Mouse (Mus musculus) limb, embryonic 12.5 days (tissue): ENCODE results near the gene Ednra. TPM values are rescaled to one million over a fixed set of nuclear protein-coding genes. Genes with fewer than 3 reads are reported as not detected.

ENCODE experiments used
- ATAC-seq: fragments of 200-750 bp; cut with Nextera tagmentation; 2 replicates; pipeline ENCODE4 v1.8.0; 2017; ENCODE audit warnings: low read depth, moderate TSS enrichment; ENCODE audit not compliant: insufficient number of reproducible peaks, insufficient read depth, low FRiP score, low TSS enrichment
- H3K27ac ChIP-seq: fragments of 300-500 bp; sonication (generic); 2 replicates; pipeline ENCODE4 v1.5.1; 2016; ENCODE audit warnings: mild to moderate bottlenecking, moderate library complexity
- H3K27me3 ChIP-seq: fragments of 300-500 bp; sonication (generic); 2 replicates; pipeline ENCODE4 v1.6.1; 2016; ENCODE audit warnings: mild to moderate bottlenecking, moderate library complexity
- H3K36me3 ChIP-seq: fragments of 300-500 bp; sonication (generic); 2 replicates; pipeline ENCODE4 v1.6.1; 2016; ENCODE audit warnings: mild to moderate bottlenecking, moderate library complexity
- H3K4me1 ChIP-seq: fragments of 300-500 bp; sonication (generic); replicated peaks from 2 replicates; pipeline ENCODE4 v1.6.1; 2016
- H3K4me2 ChIP-seq: fragments of 300-500 bp; sonication (generic); 2 replicates; pipeline ENCODE4 v1.6.1; 2016; ENCODE audit warnings: mild to moderate bottlenecking, moderate library complexity
- H3K4me3 ChIP-seq: fragments of 300-500 bp; sonication (generic); replicated peaks from 2 replicates; pipeline ENCODE4 v1.5.1; 2016; ENCODE audit warnings: mild to moderate bottlenecking
- H3K9ac ChIP-seq: fragments of 300-500 bp; sonication (generic); replicated peaks from 2 replicates; pipeline ENCODE4 v1.6.1; 2016; ENCODE audit warnings: mild to moderate bottlenecking, moderate library complexity
- H3K9me3 ChIP-seq: fragments of 300-500 bp; sonication (generic); 2 replicates; pipeline ENCODE4 v1.6.1; 2016; ENCODE audit warnings: mild to moderate bottlenecking, moderate library complexity
- WGBS: fragments of 180-500 bp; shearing (Covaris S2); methylation state at CpG from one replicate; pipeline ENCODE4 v1.1.7; 2016; 5-methylcytosine and 5-hydroxymethylcytosine counted together
- polyA plus RNA-seq: library from polyadenylated mRNA; unstranded; fragments of >200 nt; fragmentation: Nextera tagmentation; extraction: Ambion mirVana; gene quantifications from 2 replicates; pipeline ENCODE4 v1.2.1, GENCODE M21; 2016

Ednra gene
- polyA plus RNA-seq, 1 experiment from 2014 or later = 43.5 TPM

DNA sequence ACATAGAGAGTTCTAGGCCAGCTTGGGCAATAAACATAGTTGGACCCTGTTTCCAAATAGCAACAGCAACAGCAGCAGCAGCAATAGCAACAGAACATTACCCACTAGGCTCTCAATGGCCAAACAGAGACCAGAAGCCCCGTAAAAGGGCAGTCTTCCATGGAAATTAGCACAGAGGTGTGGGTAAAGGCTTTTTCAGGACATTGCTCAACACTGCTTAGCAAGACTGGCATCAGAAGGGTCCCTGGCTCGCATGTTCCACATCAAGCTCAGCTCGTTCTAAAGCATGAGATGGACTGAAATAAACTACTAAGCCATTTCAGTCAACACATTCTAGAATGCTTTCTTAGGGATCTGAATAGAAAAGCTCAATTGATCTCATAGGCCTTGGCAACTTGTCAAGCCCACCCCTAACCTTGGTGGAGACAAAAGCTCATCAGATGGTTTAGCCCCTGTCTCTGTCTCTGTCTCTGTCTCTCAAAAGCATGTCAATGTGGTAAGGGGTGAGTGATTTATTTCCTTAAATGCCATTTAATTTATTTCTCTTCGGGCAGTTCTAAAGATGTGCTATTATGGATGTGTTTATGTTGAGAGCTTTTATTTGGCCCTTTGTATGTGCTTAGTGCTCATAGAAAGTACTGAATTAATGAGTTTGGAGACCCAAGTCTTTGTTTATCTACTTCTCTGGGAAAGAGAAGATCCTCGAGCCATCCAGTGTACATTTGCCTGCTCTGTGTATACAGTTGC lies 84.0 kb downstream of the Ednra start:
- Histone ChIP-seq H3K9ac (no peak overlapping the region), H3K27me3 (no peaks in the 10 kb centered on the region), H3K4me3 (no peak overlapping the region), H3K27ac (no peak overlapping the region), H3K4me2 (no peak overlapping the region), H3K4me1 (no peaks in the 10 kb centered on the region), H3K36me3 (no peaks in the 10 kb centered on the region), H3K9me3 (no peaks in the 10 kb centered on the region)
- 67% methylated on average over 5 of the region's 5 CpGs for WGBS
- no peak for ATAC-seq

DNA sequence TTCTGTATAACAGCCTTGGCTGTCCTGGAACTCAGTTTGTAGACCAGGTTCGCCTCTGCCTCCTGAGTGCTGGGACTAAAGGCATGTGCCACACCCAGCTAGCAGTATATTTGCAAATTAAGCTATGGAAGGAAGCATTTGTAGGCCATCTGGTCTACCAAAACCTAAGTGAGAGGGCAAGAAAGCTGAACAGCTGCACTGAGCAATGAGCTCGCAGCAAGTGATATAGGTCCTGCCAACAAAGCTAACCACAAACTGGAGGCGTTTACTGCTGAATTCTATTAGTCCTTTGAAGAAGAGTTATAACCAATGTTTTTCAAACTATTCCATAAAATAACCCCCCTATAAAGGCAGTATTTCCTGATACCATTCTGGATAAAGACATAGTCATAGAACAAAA lies 86.7 kb downstream of the Ednra start:
- Histone ChIP-seq H3K9me3 (no peaks in the 10 kb centered on the region), H3K4me2 (no peak overlapping the region), H3K27ac (no peak overlapping the region), H3K4me1 (peaks cover 3% of the 10 kb centered on the region; the same call in 1 of the 2 replicates), H3K27me3 (no peaks in the 10 kb centered on the region), H3K36me3 (no peaks in the 10 kb centered on the region), H3K9ac (no peak overlapping the region), H3K4me3 (no peak overlapping the region)
- 74% methylated on average over 3 of the region's 3 CpGs for WGBS
- no peak for ATAC-seq

DNA sequence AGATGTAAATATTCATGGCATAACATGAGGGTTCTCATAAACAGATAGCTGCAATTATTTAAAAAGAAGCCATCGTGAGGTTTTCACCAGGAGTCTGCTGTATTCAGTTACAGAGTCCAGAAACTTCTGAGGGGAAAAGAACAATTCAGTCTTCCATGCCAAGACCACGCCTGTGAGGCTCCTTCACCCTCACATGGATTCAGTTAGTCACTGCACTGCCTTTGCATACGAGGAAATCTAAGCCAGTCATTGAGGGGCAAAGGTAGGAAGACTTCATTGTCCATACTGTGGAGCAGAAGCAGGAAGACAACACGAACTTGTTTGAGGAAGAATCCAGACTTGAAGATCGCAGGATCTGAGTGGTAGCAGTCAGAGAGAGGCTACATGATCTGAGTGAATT lies 90.2 kb downstream of the Ednra start:
- H3K4me1 ChIP-seq = peaks cover 9% of the 10 kb centered on the region; the same call in 1 of the 2 replicates
- H3K9ac ChIP-seq = no peak overlapping the region
- no peak overlapping the region for H3K4me3 ChIP-seq
- H3K4me2 ChIP-seq = no peak overlapping the region
- ATAC-seq = no peak
- WGBS = 68% methylated on average over 5 of the region's 5 CpGs
- no peaks in the 10 kb centered on the region for H3K27me3 ChIP-seq
- H3K27ac ChIP-seq = no peak overlapping the region
- no peaks in the 10 kb centered on the region for H3K36me3 ChIP-seq
- H3K9me3 ChIP-seq = no peaks in the 10 kb centered on the region

DNA sequence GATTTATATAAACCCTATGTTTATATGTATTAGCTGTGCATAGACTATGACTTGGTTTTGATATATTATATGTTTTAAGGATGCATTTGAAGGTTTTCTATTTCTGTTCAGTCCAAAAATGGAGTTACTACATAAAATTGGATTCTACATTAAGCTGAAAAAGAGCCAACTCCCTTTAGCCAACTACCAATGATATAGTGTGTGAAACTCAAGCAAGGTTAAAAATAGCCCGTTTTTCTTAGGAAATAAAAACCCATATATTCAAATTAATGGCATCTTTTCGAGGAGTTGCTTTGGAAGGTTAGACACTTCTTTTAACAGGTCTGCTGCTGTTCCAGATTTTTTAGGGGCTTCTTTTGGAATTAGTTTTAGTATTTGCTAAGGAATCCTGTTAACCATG lies 91.1 kb downstream of the Ednra start:
- H3K4me3 ChIP-seq = no peak overlapping the region
- 66% methylated on average over 2 of the region's 2 CpGs for WGBS
- no peaks in the 10 kb centered on the region for H3K36me3 ChIP-seq
- H3K4me1 ChIP-seq = peaks cover 9% of the 10 kb centered on the region; the same call in 1 of the 2 replicates
- no peak overlapping the region for H3K9ac ChIP-seq
- H3K4me2 ChIP-seq = no peak overlapping the region
- H3K27me3 ChIP-seq = no peaks in the 10 kb centered on the region
- no peak for ATAC-seq
- no peak overlapping the region for H3K27ac ChIP-seq
- H3K9me3 ChIP-seq = no peaks in the 10 kb centered on the region

DNA sequence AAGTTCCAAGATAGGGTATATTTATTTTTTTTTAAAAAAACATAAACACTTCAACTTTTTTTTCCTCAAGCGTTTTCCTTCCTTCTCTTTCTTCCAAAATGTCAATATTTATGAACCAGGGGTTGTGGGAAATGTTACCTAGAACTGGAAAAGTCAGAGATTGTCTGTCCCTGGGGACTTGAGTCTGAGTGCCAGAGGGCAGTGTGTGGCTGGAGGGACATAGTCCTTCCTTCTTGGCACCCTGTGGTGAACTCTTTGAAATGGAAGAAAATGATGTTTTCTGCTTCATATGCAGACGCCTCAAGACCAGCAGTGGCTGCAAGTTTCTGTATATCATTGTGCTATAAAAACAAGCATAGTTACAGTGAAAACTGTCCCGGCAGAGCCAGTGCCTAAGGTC lies 93.6 kb downstream of the Ednra start:
- H3K4me3 ChIP-seq = no peak overlapping the region
- ATAC-seq = no peak
- H3K36me3 ChIP-seq = no peaks in the 10 kb centered on the region
- H3K27me3 ChIP-seq = no peaks in the 10 kb centered on the region
- H3K4me1 ChIP-seq = peaks cover 9% of the 10 kb centered on the region; the same call in 1 of the 2 replicates
- no peak overlapping the region for H3K9ac ChIP-seq
- WGBS = 48% methylated on average over 3 of the region's 3 CpGs
- H3K27ac ChIP-seq = no peak overlapping the region
- no peaks in the 10 kb centered on the region for H3K9me3 ChIP-seq
- no peak overlapping the region for H3K4me2 ChIP-seq

DNA sequence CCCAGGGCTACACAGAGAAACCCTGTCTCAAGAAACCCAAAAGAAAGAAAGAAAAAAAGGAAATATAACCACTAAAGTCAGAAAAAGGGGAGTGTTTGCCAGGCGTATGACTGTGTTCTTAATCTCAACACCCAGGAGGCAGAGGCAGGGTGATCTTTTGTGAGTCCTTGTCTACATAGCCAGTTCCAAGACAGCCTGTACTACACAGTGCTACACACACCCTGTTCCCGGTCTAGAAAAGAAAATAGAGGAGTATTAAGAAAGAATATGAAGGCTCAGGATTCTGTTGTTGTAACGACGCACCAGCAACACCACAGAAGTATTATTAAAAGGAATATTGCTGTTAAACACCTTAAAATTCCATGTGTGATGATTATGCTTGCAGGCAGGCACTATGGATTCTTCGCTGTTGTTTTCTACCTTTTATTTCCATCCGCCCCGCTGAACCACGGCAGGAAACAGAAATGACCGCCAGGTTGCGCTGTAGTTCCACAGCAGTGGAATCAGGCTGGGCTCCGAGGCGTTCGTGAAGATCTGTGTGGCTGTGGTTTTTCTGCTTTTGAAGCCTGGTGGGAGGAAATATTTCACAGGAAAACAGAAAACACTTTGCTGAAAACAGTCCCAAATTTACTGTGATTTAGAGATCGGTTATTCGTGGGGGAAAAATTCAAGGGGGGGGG lies 94.3 kb downstream of the Ednra start:
- ATAC-seq = no peak; the same call in 1 of the 2 replicates
- WGBS = 17% methylated on average over 15 of the region's 15 CpGs

DNA sequence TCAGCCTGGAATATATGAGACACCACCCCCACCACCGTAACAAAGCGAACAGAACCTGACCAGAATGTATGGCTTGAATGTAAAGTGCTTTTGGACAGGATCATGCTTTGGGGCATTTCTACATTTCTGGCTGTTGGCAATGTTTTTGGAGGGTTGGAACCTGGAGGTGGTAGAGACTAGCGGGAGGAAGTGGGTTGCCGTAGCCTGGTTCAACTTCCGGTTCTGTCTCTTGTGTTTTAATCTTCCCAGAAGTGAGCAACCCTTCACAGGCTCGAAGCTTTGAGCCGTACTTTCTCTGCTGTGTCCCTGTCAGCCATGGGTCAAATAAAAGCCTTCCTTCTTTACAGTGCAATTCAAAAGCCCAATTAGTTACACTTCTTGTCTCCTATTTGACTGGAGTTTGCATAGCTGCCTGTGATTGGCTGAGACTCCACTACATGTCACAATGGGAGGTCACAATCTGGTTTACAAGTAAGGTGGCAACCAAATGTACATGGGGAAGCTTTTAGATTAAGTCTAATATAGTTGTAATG lies 100.5 kb downstream of the Ednra start:
- Histone ChIP-seq H3K36me3 (no peaks in the 10 kb centered on the region), H3K27me3 (no peaks in the 10 kb centered on the region), H3K27ac (no peak overlapping the region), H3K4me1 (no peaks in the 10 kb centered on the region), H3K4me2 (no peak overlapping the region), H3K9me3 (no peaks in the 10 kb centered on the region), H3K4me3 (no peak overlapping the region), H3K9ac (no peak overlapping the region)
- ATAC-seq = no peak
- WGBS = 85% methylated on average over 7 of the region's 7 CpGs

More for the DNA sequence above, 94.3 kb downstream of the Ednra start:
- Histone ChIP-seq H3K36me3 (no peaks in the 10 kb centered on the region), H3K9me3 (no peaks in the 10 kb centered on the region), H3K27ac (no peak overlapping the region), H3K9ac (no peak overlapping the region), H3K4me1 (peaks cover 9% of the 10 kb centered on the region; the same call in 1 of the 2 replicates), H3K4me2 (no peak overlapping the region), H3K4me3 (no peak overlapping the region), H3K27me3 (no peaks in the 10 kb centered on the region)

DNA sequence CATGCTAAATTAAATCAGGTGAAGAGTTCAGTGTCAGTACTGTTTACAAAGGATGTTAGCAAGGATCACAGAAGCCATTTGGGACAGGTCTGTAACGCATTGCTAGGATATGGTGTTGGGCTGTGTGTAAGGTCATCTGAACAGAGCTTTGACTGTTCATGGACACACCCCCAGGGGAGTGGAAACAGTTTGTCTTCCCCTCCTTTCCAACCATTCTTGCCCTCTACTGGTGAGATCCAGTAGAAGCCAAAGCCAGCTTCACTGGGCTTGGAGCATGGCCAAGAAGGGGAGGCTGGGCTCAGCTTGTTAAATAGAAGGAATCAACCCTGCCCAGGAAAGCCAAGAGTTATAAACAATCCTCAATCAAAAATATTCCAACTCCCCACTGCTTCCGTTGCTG lies 106.3 kb downstream of the Ednra start:
- H3K36me3 ChIP-seq = no peaks in the 10 kb centered on the region
- H3K4me3 ChIP-seq = no peak overlapping the region
- H3K9ac ChIP-seq = no peak overlapping the region
- H3K27ac ChIP-seq = no peak overlapping the region
- no peak for ATAC-seq
- H3K27me3 ChIP-seq = no peaks in the 10 kb centered on the region
- WGBS = 62% methylated on average over 2 of the region's 2 CpGs
- no peak overlapping the region for H3K4me2 ChIP-seq
- H3K4me1 ChIP-seq = peaks cover 3% of the 10 kb centered on the region; the same call in 1 of the 2 replicates
- H3K9me3 ChIP-seq = no peaks in the 10 kb centered on the region

Other genes with a start within 250 kb of the Ednra start
- 36.8 and 39.2 TPM in 2 replicates for gene Arhgap10, start 206.5 kb downstream of the Ednra start, polyA plus RNA-seq
- 24.2 and 24.8 TPM in 2 replicates for gene Prmt9, start 175.1 kb downstream of the Ednra start, polyA plus RNA-seq
- 39.0 and 39.3 TPM in 2 replicates for gene Tmem184c, start 113.8 kb downstream of the Ednra start, polyA plus RNA-seq